Mouse (Mus musculus) spleen, adult 2 months (tissue): ENCODE measurements around the gene Chrnb1. TPM values are rescaled to one million over a fixed set of nuclear protein-coding genes. Genes with fewer than 3 reads are reported as not detected.
A peak's percentile ranks its signal among the peaks of the same experiment; 100 is the strongest.

Experiments
- DNase-seq, 2 experiments: peaks; one replicate each; pipeline versions ENCODE4 v3.0.0 to v3.0.0-alpha.2; 2012 to 2021; ENCODE audit warnings: low spot score in 2 of 2, low read depth in 1 of 2
- H3K27ac ChIP-seq: fragments of 200-500 bp; 2 replicates; pipeline ENCODE4 v1.5.1; 2012; ENCODE audit warnings: low read length, inconsistent platforms; ENCODE audit not compliant: insufficient read depth
- H3K27me3 ChIP-seq: fragments of 200-500 bp; 2 replicates; pipeline ENCODE4 v1.6.1; 2012; ENCODE audit warnings: mild to moderate bottlenecking, moderate library complexity, low read length, inconsistent platforms; ENCODE audit not compliant: control insufficient read depth, insufficient read depth
- H3K36me3 ChIP-seq: fragments of 200-500 bp; 2 replicates; pipeline ENCODE4 v1.6.1; 2012; ENCODE audit warnings: mild to moderate bottlenecking, low read length, inconsistent platforms; ENCODE audit not compliant: control insufficient read depth, insufficient read depth
- H3K4me1 ChIP-seq: fragments of 200-500 bp; 2 replicates; pipeline ENCODE4 v1.6.1; 2011; ENCODE audit warnings: inconsistent platforms; ENCODE audit not compliant: control insufficient read depth, insufficient read depth, insufficient read length
- H3K4me3 ChIP-seq: fragments of 200-500 bp; 2 replicates; pipeline ENCODE4 v1.5.1; 2011; ENCODE audit warnings: mild to moderate bottlenecking, inconsistent platforms; ENCODE audit not compliant: insufficient read depth, insufficient read length; ENCODE audit errors: extremely low read depth
- CTCF ChIP-seq: fragments of 200-500 bp; IDR thresholded peaks from 2 replicates; pipeline ENCODE4 v1.5.1; 2011; ENCODE audit warnings: mild to moderate bottlenecking, inconsistent platforms; ENCODE audit not compliant: insufficient read depth, insufficient read length, insufficient replicate concordance; ENCODE audit errors: extremely low read depth
- POLR2A ChIP-seq: fragments of 200-500 bp; IDR thresholded peaks from 2 replicates; pipeline ENCODE4 v1.6.1; 2011; ENCODE audit warnings: low read depth, low read length, inconsistent platforms
- WGBS: fragments of 180-500 bp; shearing (Covaris S2); methylation state at CpG from one replicate; pipeline ENCODE4 v1.1.7; 2018; 5-methylcytosine and 5-hydroxymethylcytosine counted together
- polyA plus RNA-seq: library from polyadenylated mRNA; depleted of rRNA; stranded (reverse); fragments of >200 nt; gene quantifications from 2 replicates; pipeline ENCODE4 v1.2.3, GENCODE M21; 2012

Gene Chrnb1
- polyA plus RNA-seq, 1 experiment, result 8.4 TPM

GRCm38 (mm10) chr11:69787306-69787705 lies 8.4 kb downstream of the Chrnb1 start:
- Histone ChIP-seq H3K36me3 (no peaks in the 10 kb centered on the region), H3K4me1 (no peaks in the 10 kb centered on the region), H3K27me3 (no peaks in the 10 kb centered on the region), H3K4me3 (no peak overlapping the region), H3K27ac (no peak overlapping the region)
- 84% methylated on average over 5 of the region's 5 CpGs for WGBS
- no peak for DNase-seq
- TF ChIP-seq POLR2A (no peak), CTCF (no peak)

DNA sequence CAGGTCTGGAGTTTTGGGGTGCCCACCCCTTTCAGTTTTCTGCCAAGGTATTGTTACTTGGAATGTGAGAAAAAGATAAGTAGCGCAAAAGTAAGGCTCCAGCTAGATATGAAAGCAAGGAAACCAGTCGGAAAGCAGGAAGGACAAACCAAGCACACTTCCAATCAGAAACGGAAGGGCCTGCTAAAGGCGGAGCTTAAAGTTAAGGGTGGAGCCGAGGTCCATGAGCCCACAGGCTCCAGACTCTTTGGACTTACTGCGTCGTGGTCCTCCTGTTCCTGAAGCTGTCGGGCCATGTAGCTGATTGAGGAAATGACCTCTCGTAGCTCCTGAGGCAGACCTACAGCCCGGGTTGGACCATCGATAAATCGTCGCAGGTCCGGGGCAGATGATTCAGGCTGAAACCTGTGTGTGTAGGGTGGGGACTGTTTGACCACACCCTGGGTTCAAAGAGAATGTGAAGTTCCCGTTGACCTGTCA lies 10.9 kb downstream of the Chrnb1 start:
- Histone ChIP-seq H3K27ac (no peak overlapping the region), H3K36me3 (no peaks in the 10 kb centered on the region), H3K4me3 (peak overlapping the region; percentile 8; the same call in 1 of the 2 replicates), H3K27me3 (no peaks in the 10 kb centered on the region), H3K4me1 (no peaks in the 10 kb centered on the region)
- TF ChIP-seq CTCF, result no peak
- TF ChIP-seq POLR2A, result no peak
- no peak for DNase-seq
- whole genome bisulfite sequencing, result 50% methylated on average over 15 of the region's 15 CpGs

GRCm38 (mm10) chr11:69781828-69782227 lies 13.9 kb downstream of the Chrnb1 start:
- Histone ChIP-seq H3K4me3 (no peak overlapping the region), H3K4me1 (peaks cover 8% of the 10 kb centered on the region), H3K27me3 (no peaks in the 10 kb centered on the region), H3K27ac (no peak overlapping the region), H3K36me3 (peaks cover 6% of the 10 kb centered on the region)
- no peak for DNase-seq
- 84% methylated on average over 4 of the region's 4 CpGs for WGBS
- TF ChIP-seq POLR2A (no peak), CTCF (no peak)

DNA sequence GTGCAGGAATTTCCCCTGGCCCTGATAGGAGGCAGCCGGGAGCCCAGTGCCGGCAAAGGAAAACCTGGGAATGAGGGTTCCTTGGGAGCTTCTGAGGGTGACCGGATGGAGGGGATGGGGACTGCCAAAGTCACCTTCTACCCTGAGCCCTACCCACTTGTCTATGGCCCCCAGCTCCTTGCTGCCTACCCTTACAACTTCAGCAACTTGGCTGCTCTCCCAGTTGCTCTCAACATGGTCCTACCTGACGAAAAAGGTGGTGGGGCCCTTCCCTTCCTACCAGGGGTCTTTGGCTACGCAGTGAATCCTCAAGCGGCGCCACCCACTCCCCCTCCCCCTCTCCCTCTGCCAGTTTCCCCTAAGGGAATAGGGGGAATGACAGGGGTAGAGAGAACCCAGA lies 16.8 kb downstream of the Chrnb1 start:
- 86% methylated on average over 7 of the region's 7 CpGs for WGBS
- Histone ChIP-seq H3K36me3 (peaks cover 15% of the 10 kb centered on the region), H3K27ac (no peak overlapping the region), H3K4me1 (peaks cover 21% of the 10 kb centered on the region), H3K27me3 (no peaks in the 10 kb centered on the region), H3K4me3 (no peak overlapping the region)
- DNase-seq, result no peak
- TF ChIP-seq POLR2A, result no peak
- no peak for TF ChIP-seq CTCF

GRCm38 (mm10) chr11:69778258-69778982 lies 17.3 kb downstream of the Chrnb1 start:
- Histone ChIP-seq H3K36me3 (peaks cover 15% of the 10 kb centered on the region), H3K4me3 (no peak overlapping the region), H3K27me3 (no peaks in the 10 kb centered on the region), H3K27ac (no peak overlapping the region), H3K4me1 (peaks cover 22% of the 10 kb centered on the region)
- DNase-seq, result no peak
- 79% methylated on average over 23 of the region's 23 CpGs for WGBS
- TF ChIP-seq CTCF (no peak), POLR2A (no peak)

GRCm38 (mm10) chr11:69777504-69778257 lies 18.1 kb downstream of the Chrnb1 start:
- Histone ChIP-seq H3K36me3 (peaks cover 15% of the 10 kb centered on the region), H3K27ac (no peak overlapping the region), H3K27me3 (no peaks in the 10 kb centered on the region), H3K4me3 (no peak overlapping the region), H3K4me1 (peaks cover 22% of the 10 kb centered on the region)
- DNase-seq, result no peak
- no peak for TF ChIP-seq CTCF
- no peak for TF ChIP-seq POLR2A
- 68% methylated on average over 26 of the region's 26 CpGs for whole genome bisulfite sequencing
